Mouse (Mus musculus) adrenal gland, adult 2 months (tissue): ENCODE measurements around the gene Ppp1r15b. TPM values are rescaled to one million over a fixed set of nuclear protein-coding genes. Genes with fewer than 3 reads are reported as not detected.

Experiments used
- DNase-seq: peaks from one replicate; pipeline ENCODE4 v3.0.0; 2021
- long read RNA-seq: library from polyadenylated mRNA; stranded (forward); transcript quantifications from one replicate; pipeline ENCODE4 v2.0.0, GENCODE M21; 2021
- polyA plus RNA-seq: library from polyadenylated mRNA; depleted of rRNA; stranded (reverse); fragments of >200 nt; gene quantifications from 2 replicates; pipeline ENCODE4 v1.2.3, GENCODE M21; 2012; rRNA removed
- total RNA-seq, 2 experiments: library from RNA; stranded (reverse); gene quantifications; 2 replicates each; pipeline ENCODE4 v1.2.3; 2021

Ppp1r15b gene
- total RNA-seq: 10 to 100 TPM; 89.6 to 90.2 TPM
- polyA plus RNA-seq: 34.1 and 40.4 TPM in 2 replicates
- long read RNA-seq, full-length matches to known transcripts: 28 of 34 reads
- long read RNA-seq, partial matches to known transcripts: 6 of 34 reads
- long read RNA-seq, other reads (novel, unspliced or antisense): 0 of 34 reads

DNA sequence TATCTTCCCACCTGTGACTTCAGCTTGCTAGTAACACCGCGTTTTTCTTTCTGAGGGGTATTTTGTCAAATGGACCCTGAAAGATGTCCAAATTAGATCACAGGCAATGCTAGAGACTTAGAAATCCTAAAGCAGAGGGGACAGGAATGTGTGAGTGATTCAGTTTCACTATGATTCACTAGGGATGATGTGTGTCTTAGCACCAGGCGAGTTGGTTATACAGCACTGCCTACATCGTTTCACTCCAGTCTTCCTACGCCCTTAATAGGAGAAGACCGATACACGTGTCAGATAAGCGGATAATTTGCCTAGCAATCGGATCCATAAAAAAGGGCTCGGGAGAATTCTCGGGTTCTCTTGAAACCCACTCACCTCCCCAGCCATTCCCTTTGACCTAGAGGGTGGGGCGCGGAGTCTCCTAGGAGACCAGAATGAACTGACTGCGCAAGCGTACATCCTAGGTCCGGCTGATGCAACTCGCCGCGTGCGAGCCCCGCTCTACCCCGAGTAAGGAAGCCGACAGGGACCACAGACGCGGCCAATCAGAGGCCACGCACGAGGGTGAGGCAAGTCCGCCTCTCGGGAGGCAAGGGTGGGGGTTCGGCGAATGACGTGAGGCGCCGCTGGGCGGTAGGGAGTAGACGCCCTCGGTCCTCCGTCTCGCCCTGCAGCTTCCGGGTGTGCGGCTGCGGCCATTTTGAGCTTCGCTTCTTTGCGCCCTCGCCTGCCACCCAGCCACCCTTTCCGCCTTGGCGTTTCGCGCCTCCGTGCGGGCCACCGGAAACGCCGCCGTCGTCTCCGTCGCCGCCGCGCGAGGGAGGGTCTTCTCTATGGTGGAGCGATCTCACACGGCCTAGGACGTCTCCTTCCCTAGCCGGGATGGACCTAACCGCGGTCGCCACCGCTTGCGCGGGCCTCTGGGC, at the start of gene Ppp1r15b:
Ppp1r15b (plus strand) TSS at position 506 of the 923 bp plus-strand sequence.
- peak; percentile 100 for DNase-seq

- no peak for DNase-seq
Measured at GRCm38 (mm10) chr1:133083003-133083546, 47.9 kb upstream of the Ppp1r15b start.

DNA sequence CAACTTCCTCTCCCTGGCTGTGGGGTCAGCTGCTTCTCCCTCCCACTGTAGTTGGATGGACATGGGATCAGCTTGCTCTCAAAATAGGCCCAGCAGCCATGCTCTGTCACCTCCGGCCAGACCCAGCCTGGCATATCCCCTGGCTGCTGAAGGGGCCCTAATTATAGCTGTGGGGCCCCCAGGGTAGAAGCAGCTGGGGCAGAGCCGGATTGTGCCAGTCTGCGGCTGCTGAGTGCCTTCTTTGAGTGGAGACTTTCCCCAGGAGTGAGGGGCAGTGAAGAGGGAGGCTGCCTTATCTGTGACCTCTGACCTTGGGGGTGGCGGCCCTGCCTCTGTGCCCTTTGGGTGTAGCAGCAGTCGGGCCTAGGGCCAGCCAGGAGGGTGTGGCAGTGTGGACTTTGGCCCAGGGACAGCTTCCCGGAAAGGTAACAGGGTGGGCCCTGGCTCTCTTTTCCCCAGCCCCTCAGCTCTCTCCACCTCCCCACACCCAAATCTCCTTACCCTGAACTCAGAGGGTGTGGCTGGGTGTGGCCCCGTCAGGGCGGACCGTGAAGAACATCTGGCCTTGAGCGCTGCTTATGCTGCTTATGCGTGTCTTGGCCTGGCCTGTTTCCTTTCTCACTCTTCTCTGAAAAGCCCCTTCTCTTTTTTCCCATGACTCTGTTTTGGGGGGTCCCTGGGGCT, 46.9 kb upstream of the Ppp1r15b start:
- DNase-seq: no peak

- no peak for DNase-seq
Measured at GRCm38 (mm10) chr1:133084708-133085416, 46.1 kb upstream of the Ppp1r15b start.

GRCm38 (mm10) chr1:133085417-133085742, 45.6 kb upstream of the Ppp1r15b start:
- no peak for DNase-seq

DNA sequence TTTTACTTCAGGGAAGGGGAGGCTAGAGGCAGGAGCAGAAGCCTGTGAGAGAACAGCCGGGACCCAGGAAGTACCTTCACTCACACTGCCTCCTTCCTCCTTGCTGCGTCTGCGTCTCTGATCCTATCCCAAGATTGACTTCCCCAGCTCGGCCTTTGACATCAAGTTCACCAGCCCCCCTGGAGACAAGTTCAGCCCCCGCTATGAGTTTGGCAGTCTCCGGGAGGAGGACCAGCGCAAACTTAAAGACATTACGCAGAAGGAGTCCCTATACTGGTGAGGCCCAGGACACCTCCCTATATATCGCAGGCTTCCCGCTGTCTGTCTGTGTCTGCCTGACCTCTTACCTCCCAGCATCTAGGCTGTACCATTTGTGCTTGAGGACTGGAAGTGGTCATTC, 44.1 kb upstream of the Ppp1r15b start:
- no peak for DNase-seq

DNA sequence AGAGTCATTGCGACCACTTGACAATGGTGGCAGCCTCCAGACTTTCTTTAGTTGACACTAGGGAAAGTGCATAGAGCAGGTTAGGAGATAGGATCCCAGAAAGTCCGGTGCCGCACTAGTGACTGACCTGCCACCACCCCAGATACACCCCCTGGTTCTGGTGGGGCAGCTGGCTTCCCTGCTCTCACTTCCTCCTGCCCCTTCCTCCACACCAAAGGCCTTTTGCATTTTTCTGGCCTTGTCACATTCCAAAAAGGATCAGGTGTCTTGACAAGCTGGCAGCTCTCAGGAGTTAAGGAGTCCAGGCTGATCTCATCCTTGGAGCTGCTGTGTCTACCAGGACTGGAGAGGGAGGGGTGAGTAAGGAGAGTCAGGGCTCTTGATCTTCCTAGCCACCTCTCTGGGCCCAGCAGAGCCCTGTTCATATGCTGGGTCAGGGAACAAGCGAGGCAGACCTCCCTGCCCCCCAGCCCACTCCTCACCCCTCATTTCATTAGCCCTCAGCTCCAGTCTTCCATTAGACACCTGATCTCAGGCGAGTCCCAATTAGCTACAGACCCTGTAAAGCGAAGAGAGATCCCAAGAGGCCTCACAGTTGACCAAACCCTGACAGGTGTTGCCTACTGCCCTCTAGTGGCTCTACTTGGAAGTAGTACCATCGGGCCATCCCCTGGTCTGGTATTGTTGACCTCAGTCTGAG, 43.6 kb upstream of the Ppp1r15b start:
- peak; percentile 63 for DNase-seq

- no peak for DNase-seq
Measured at GRCm38 (mm10) chr1:133088196-133088595, 42.7 kb upstream of the Ppp1r15b start.

DNA sequence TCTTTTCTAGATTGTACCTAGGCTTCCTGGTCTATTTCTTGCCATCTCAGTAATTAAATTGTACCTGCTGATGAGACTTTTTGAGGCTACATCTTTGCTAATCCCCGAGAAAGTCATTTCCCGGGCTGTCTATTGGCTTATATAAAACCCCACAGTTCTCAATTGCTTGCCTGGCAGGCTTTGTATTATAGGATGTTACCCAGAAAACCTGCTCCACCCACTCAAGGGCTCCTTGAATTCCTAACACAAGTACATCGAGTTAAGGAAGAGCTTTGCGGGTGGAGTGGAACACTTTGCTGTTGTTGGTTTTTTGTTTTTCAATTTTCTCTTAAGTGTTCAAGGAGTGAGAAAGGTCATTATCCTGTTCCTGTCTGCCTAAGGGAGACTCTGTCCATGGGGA, 41.5 kb upstream of the Ppp1r15b start:
- DNase-seq: no peak

DNA sequence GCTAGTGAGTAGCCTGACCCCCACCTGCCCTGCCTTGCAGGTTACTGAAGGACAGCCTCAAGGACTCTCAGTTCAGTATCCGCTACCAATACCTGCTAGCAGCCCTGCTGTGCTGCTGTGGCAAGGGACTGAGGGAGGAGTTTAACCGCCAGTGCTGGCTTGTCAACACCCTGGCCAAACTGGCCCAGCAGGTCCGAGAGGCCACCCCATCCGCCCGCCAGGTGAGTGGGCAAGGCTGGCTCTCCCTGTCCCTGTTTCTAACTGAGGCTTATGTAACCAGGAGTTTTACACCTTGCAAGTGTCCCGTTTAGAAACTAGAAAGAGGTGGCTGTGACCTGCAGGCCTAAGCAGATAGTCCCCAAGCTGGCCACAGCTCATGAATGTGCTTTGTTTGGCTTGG, 40.3 kb upstream of the Ppp1r15b start:
- DNase-seq: no peak

GRCm38 (mm10) chr1:133091483-133091882, 39.5 kb upstream of the Ppp1r15b start:
- no peak for DNase-seq

DNA sequence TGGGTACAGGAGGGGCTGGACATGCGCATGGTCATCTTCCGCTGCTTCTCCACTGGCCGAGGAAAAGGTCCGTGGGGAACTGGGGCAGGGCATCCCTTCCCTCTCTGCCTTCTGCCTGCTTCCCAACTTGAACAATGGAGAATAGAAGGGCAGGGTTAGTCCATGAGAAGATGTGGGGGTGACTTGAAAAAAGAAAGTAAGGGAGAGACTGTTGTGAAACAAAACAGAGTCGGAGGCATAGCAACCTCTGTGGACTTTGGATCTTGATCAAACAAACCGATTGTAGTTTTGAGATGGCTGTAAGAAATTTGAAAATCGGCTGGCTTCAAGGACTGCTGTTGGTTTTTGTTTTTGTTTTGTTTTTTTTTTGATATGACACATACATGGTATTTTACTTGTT, 37.2 kb upstream of the Ppp1r15b start:
- no peak for DNase-seq

DNA sequence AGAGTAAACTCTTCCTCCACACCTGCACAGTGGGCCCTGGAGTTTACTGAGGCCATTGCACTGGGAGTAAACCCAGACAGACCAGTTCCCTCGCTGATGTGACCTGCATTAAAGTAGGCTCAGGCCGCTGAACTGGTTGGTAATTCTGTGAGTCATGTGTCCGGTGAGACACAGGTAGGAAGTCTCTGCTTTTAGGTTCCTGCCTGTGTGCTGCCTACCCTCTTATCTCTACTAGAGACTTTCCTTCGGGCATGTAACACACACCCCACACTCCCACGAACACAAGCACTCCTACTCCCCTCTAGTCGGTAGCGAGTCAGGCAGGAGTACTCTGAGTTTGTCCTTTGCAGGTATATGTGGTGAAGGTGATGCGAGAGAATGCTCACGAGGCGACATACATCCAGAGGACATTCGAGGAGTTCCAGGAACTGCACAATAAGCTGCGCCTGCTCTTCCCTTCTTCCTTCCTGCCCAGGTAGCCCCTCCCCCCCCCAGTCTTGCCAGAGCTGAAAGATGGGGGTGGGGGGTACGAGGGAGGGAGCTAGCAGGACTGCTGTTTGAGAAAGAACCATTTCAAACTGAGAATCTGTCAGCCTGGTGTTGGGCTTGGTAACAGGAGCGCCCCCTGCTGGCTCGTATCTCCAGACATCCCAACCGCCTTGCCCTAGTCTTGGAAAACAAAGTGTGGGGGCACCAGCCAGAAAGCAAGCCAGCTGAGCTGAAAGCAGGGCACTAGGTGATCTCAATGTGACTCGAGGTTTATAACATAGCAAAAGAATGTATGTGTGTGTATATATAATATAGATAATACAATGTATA, 29.8 kb upstream of the Ppp1r15b start:
- peak; percentile 71 for DNase-seq

GRCm38 (mm10) chr1:133102108-133102507, 28.8 kb upstream of the Ppp1r15b start:
- no peak for DNase-seq

- DNase-seq: no peak
Measured at GRCm38 (mm10) chr1:133103315-133103714, 27.6 kb upstream of the Ppp1r15b start.

GRCm38 (mm10) chr1:133103871-133104270, 27.1 kb upstream of the Ppp1r15b start:
- no peak for DNase-seq

DNA sequence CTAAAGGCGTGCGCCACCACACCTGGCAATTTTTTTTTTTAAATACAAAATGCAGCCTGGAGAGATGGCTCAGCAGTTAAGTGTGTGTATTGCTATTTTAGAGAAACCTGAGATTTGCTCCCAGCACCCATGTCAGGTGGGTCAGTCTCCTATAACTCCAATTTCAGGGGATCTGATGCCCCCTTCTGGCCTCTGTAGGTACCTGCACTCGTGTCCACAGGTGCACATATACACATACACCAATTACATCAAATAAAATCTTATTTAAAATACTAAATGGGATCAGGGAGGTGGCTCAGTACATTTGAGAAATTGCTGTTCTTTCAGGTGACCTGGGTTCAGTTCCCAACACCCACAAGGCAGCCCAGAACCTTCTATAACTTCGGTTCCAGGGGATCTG, 14.8 kb upstream of the Ppp1r15b start:
- DNase-seq: no peak

DNA sequence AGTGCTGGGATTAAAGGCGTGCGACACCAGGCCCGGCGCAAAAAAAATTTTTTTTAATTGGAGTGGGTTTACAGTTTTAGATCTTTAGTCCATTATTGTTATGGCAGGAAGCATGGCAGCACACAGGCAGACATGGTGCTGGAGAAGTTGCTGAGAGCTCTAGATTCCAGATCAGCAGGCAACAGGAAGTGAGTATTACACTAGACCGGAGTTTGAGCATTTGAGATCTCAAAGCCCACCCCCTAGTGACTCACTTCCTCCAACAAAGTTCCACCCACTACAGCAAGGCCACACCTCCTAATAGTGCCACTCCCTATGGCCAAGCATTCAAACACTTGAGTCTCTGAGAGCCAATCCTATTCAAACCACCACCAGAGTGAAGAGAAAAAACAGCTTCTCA, 12.8 kb upstream of the Ppp1r15b start:
- no peak for DNase-seq

DNA sequence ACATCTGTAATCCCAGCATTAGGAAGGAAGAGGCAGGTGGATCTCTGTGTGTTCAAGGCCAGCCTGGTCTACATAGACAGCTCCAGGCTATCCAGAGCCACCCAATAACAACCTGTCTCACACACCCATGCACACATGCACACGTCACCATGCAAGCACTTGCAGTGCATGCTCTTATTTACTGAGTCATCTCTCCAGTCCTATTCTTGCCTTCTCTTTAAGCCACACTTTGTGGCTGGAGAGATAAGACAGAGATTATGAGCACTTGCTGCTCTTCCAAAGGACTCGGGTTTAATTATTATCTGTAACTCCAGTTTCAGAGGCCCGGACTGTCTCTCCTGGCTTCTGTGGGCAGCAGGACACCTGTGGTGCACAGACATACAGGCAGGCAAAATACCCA, 12.1 kb upstream of the Ppp1r15b start:
- no peak for DNase-seq

GRCm38 (mm10) chr1:133119931-133120712, 10.8 kb upstream of the Ppp1r15b start:
- peak; percentile 56 for DNase-seq
